Comparison of ENCODE assay signal across 25 mouse cellular contexts in the genomic region with DNA sequence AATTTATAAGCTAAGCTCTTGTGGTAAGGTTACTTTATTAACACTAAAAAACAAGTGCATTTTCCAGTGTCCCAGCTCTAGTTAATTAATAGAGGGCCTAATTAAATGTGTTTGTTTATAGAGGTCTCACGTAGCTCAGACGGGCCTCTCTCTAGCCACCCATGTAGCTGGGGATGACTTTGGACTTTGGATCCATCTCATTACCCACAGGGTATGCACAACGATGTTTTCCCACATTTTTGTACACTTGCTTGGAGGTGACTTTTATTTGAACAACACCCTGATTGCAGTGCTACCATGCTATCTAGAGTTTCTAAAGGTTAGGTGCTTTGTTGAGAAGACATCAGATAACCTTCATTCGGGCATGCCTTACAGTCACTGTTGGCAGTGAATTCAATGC. TPM values are rescaled to one million over a fixed set of nuclear protein-coding genes. Genes with fewer than 3 reads are reported as not detected.
DNase-seq lines count a peak whose midpoint lies in the region; ATAC-seq and TF ChIP-seq lines count a peak whose summit lies in the region.
"Had no signal": no experiment of that assay in that cellular context is flagged by ENCODE, and none has a peak within 500 bp of the region (broad histone marks: within the 10 kb centered on the region; RNA-seq: fewer than 3 reads in every experiment).

No protein-coding gene starts in this region.

- peaks cover 8% of the 10 kb centered on the region for H3K36me3 ChIP-seq in liver, postnatal 0 days (replicated peaks; ENCODE audit: insufficient read depth, low read length)
- H3K36me3 ChIP-seq in kidney, embryonic 15.5 days: peaks cover 35% of the 10 kb centered on the region

- no peak for TF ChIP-seq CTCF in liver, postnatal 0 days (IDR thresholded peaks at IDR 0.05; ENCODE audit: low read depth)

- TF ChIP-seq EP300 in liver, postnatal 0 days (IDR thresholded peaks at IDR 0.05; ENCODE audit: low read depth): no peak

- no peak overlapping the region for H3K4me3 ChIP-seq in liver, postnatal 0 days (ENCODE audit: low read depth, low read length)
- H3K4me3 ChIP-seq in kidney, embryonic 15.5 days (replicated peaks): no peak overlapping the region
- H3K4me3 ChIP-seq: forebrain, embryonic 10.5 days; heart, embryonic 12.5 days; hindbrain, embryonic 10.5 days; left cerebral cortex, adult 2 months; limb, embryonic 15.5 days; megakaryocyte, embryonic 14.5 days; midbrain, embryonic 13.5 days had no signal

- H3K4me2 ChIP-seq in liver, postnatal 0 days (ENCODE audit: low read depth, low read length): no peak overlapping the region
- H3K4me2 ChIP-seq in kidney, embryonic 15.5 days: no peak overlapping the region
- H3K4me2 ChIP-seq: heart, embryonic 12.5 days; limb, embryonic 15.5 days; lung, embryonic 14.5 days; midbrain, embryonic 13.5 days had no signal

- peak; percentile 84 for ATAC-seq in liver, postnatal 0 days
- ATAC-seq in kidney, embryonic 15.5 days (replicated peaks; ENCODE audit: low FRiP score): peak; percentile 73
- ATAC-seq: hindbrain, embryonic 16.5 days; midbrain, embryonic 13.5 days had no signal

- DNase-seq in liver, postnatal 0 days: no peak
- DNase-seq in liver: no peak
- DNase-seq in kidney, postnatal 36 days: peak; percentile 53 to 78
- DNase-seq in ovary, postnatal 10 days (ENCODE audit: low spot score): no peak
- DNase-seq in embryo, embryonic 10 days (ENCODE audit: low spot score): no peak
- no peak for DNase-seq in thymus, postnatal 10 days (ENCODE audit: low spot score in 2 of 2)
- DNase-seq: adrenal gland, postnatal 14 days; cerebellum, adult 8-10 months; gastrocnemius, postnatal 25 days; heart, adult 18-20 months; heart, postnatal 10 days; left cerebral cortex, postnatal 4 days; lung, embryonic 14.5 days; lung, postnatal 36 days; right cerebral cortex, postnatal 14 days; thymus, postnatal 36 days had no signal

- peak overlapping the region; percentile 34; the same call in 1 of the 2 replicates for H3K27ac ChIP-seq in liver, postnatal 0 days (ENCODE audit: low read depth)
- 0 out of 2 replicates have a peak overlapping the region, but pooled peaks have one; percentile 5 for H3K27ac ChIP-seq in kidney, embryonic 15.5 days
- H3K27ac ChIP-seq: forebrain, embryonic 10.5 days; hindbrain, embryonic 10.5 days; left cerebral cortex, adult 2 months; limb, embryonic 15.5 days; midbrain, embryonic 13.5 days had no signal

- no peaks in the 10 kb centered on the region for H3K27me3 ChIP-seq in liver, postnatal 0 days (ENCODE audit: insufficient read depth, low read length)
- no peaks in the 10 kb centered on the region for H3K27me3 ChIP-seq in kidney, embryonic 15.5 days
- H3K27me3 ChIP-seq: heart, embryonic 12.5 days; limb, embryonic 15.5 days; megakaryocyte, embryonic 14.5 days; midbrain, embryonic 13.5 days had no signal

- no peak overlapping the region for H3K9ac ChIP-seq in liver, postnatal 0 days (replicated peaks)
- no peak overlapping the region for H3K9ac ChIP-seq in kidney, embryonic 15.5 days
- H3K9ac ChIP-seq: heart, embryonic 12.5 days; limb, embryonic 15.5 days; lung, embryonic 14.5 days; midbrain, embryonic 13.5 days had no signal

- no peaks in the 10 kb centered on the region for H3K9me3 ChIP-seq in liver, postnatal 0 days (ENCODE audit: low read length)
- no peaks in the 10 kb centered on the region for H3K9me3 ChIP-seq in kidney, embryonic 15.5 days (replicated peaks)
- H3K9me3 ChIP-seq: heart, embryonic 12.5 days; limb, embryonic 15.5 days; megakaryocyte, embryonic 14.5 days; midbrain, embryonic 13.5 days had no signal

- H3K4me1 ChIP-seq in liver, postnatal 0 days (ENCODE audit: insufficient read depth): peaks cover 15% of the 10 kb centered on the region
- H3K4me1 ChIP-seq in kidney, embryonic 15.5 days: peaks cover 15% of the 10 kb centered on the region

- WGBS in liver, postnatal 0 days (ENCODE audit: insufficient replicate concordance): 67% methylated on average over 4 of the region's 4 CpGs
- WGBS in kidney, embryonic 15.5 days: 62% methylated on average over 4 of the region's 4 CpGs

RNA-seq across cellular contexts. Expression of gene Paics, which starts 8.6 kb away (rescaled TPM):
- 95.3 and 111 TPM in 2 replicates for polyA plus RNA-seq in liver, postnatal 0 days (2015; fragmentation: Nextera tagmentation; extraction: Ambion mirVana)
- polyA plus RNA-seq in kidney, embryonic 15.5 days (2015; fragmentation: Nextera tagmentation; extraction: Ambion mirVana): 316 and 330 TPM in 2 replicates

RNA-seq across cellular contexts. Expression of gene Ppat, which starts 8.9 kb away (rescaled TPM):
- 14.9 and 17.6 TPM in 2 replicates for polyA plus RNA-seq in liver, postnatal 0 days (2015; fragmentation: Nextera tagmentation; extraction: Ambion mirVana)
- 40.1 and 43.6 TPM in 2 replicates for polyA plus RNA-seq in kidney, embryonic 15.5 days (2015; fragmentation: Nextera tagmentation; extraction: Ambion mirVana)

RNA-seq across cellular contexts. Expression of gene Srp72, which starts 32.0 kb away (rescaled TPM):
- polyA plus RNA-seq in liver, postnatal 0 days (2015; fragmentation: Nextera tagmentation; extraction: Ambion mirVana): 34.4 TPM in 2 replicates
- polyA plus RNA-seq in kidney, embryonic 15.5 days (2015; fragmentation: Nextera tagmentation; extraction: Ambion mirVana): 95.2 and 98.1 TPM in 2 replicates

RNA-seq across cellular contexts. Expression of gene Aasdh, which starts 37.2 kb away (rescaled TPM):
- 5.1 and 5.3 TPM in 2 replicates for polyA plus RNA-seq in liver, postnatal 0 days (2015; fragmentation: Nextera tagmentation; extraction: Ambion mirVana)
- polyA plus RNA-seq in kidney, embryonic 15.5 days (2015; fragmentation: Nextera tagmentation; extraction: Ambion mirVana): 16.8 and 18.1 TPM in 2 replicates

Comparison
In these comparisons a context has a peak if more than half of its experiments do, and no peak if none do; other contexts are left out.
1. DNase-seq: peak in kidney, postnatal 36 days (2 of 2); none in liver, postnatal 0 days (single experiment), liver (single experiment), ovary, postnatal 10 days (single experiment), embryo, embryonic 10 days (single experiment) and thymus, postnatal 10 days (0 of 2).